In the genomic region with DNA sequence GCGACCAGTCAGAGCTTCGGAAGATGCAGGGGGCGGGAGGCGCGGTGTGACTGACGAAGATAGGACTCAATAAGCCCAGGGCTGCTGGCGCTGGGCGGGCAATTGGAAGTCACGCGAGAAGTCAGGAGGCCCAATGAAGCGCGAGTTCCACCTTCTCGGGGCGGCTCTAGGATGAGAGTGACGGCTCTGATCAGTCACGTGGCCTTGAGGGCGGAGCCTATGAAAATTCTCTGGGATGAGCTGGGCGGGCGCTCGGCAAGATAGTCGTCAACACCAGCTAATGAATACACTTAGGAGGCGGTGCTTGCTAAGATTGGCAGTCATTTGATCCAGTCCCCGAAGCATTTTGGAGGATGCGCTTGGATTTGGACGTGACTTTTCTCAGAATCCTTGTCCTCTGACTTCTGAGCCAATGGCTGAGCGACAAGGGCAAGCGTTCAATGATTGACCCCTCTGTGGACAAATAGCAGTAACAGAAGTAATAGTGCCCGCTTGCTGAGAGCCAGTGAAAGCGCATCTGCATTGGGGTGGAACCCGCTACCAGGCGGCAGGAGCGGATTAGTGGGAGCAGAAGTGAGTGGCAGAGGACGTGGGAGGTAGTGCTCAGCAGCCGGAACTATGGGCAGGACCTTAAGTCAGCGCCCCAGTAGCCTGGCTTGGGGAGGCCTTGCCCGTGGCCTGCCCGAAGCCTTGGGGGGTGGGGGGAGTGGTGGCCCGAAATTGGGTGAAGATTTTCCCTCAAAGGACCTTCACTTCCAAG, we compare ENCODE assay signal across 8 mouse cellular contexts. TPM values are rescaled to one million over a fixed set of nuclear protein-coding genes. Genes with fewer than 3 reads are reported as not detected.
DNase-seq lines count a peak whose midpoint lies in the region; ATAC-seq lines count a peak whose summit lies in the region.

No protein-coding gene starts in this region.

- no peaks in the 10 kb centered on the region for H3K9me3 ChIP-seq in embryonic facial prominence, embryonic 11.5 days (replicated peaks; ENCODE audit: control insufficient read depth, low read length)
- H3K9me3 ChIP-seq in limb, embryonic 10.5 days (replicated peaks): no peaks in the 10 kb centered on the region
- no peaks in the 10 kb centered on the region for H3K9me3 ChIP-seq in midbrain, embryonic 13.5 days

- H3K27ac ChIP-seq in embryonic facial prominence, embryonic 11.5 days (replicated peaks; ENCODE audit: low read depth, low read length): no peak overlapping the region; the same call in 1 of the 2 replicates
- peak overlapping the region; percentile 100 for H3K27ac ChIP-seq in limb, embryonic 10.5 days
- peak overlapping the region; percentile 85 for H3K27ac ChIP-seq in midbrain, embryonic 13.5 days

- no peaks in the 10 kb centered on the region for H3K4me1 ChIP-seq in embryonic facial prominence, embryonic 11.5 days (ENCODE audit: control insufficient read depth, insufficient read depth, low read length)
- H3K4me1 ChIP-seq in limb, embryonic 10.5 days: peaks cover 18% of the 10 kb centered on the region
- H3K4me1 ChIP-seq in midbrain, embryonic 13.5 days (replicated peaks): peaks cover 25% of the 10 kb centered on the region

- peaks cover 3% of the 10 kb centered on the region for H3K36me3 ChIP-seq in embryonic facial prominence, embryonic 11.5 days (replicated peaks; ENCODE audit: control insufficient read depth, insufficient read depth, low read depth, low read length)
- H3K36me3 ChIP-seq in limb, embryonic 10.5 days: peaks cover 27% of the 10 kb centered on the region
- H3K36me3 ChIP-seq in midbrain, embryonic 13.5 days: peaks cover 20% of the 10 kb centered on the region

- peak overlapping the region; percentile 99 for H3K4me3 ChIP-seq in embryonic facial prominence, embryonic 11.5 days (ENCODE audit: low read depth, low read length)
- peak overlapping the region; percentile 90 for H3K4me3 ChIP-seq in limb, embryonic 10.5 days
- H3K4me3 ChIP-seq in midbrain, embryonic 13.5 days (replicated peaks): peak overlapping the region; percentile 38

- H3K4me2 ChIP-seq in embryonic facial prominence, embryonic 11.5 days (ENCODE audit: low read depth, low read length): peak overlapping the region; percentile 25
- peak overlapping the region; percentile 53 for H3K4me2 ChIP-seq in midbrain, embryonic 13.5 days (replicated peaks)

- H3K27me3 ChIP-seq in embryonic facial prominence, embryonic 11.5 days (ENCODE audit: control insufficient read depth, insufficient read depth, low read length): no peaks in the 10 kb centered on the region
- peaks cover 5% of the 10 kb centered on the region; the same call in 1 of the 2 replicates for H3K27me3 ChIP-seq in limb, embryonic 10.5 days (ENCODE audit: low read depth, poor library complexity, severe bottlenecking)
- peaks cover 4% of the 10 kb centered on the region; the same call in 1 of the 2 replicates for H3K27me3 ChIP-seq in midbrain, embryonic 13.5 days

- peak; percentile 98 for ATAC-seq in embryonic facial prominence, embryonic 11.5 days (replicated peaks; ENCODE audit: insufficient number of reproducible peaks, low FRiP score, low TSS enrichment, low read depth)
- peak; percentile 80 for ATAC-seq in granulocyte monocyte progenitor cell, adult 5-6 weeks (replicated peaks; ENCODE audit: poor library complexity, severe bottlenecking)
- peak; percentile 99 for ATAC-seq in midbrain, embryonic 13.5 days

- peak overlapping the region; percentile 41 for H3K9ac ChIP-seq in embryonic facial prominence, embryonic 11.5 days (replicated peaks; ENCODE audit: low read length)
- H3K9ac ChIP-seq in midbrain, embryonic 13.5 days (replicated peaks): peak overlapping the region; percentile 54

- peak; percentile 100 for DNase-seq in thymus, adult 18-20 months
- no peak for DNase-seq in thymus, postnatal 14 days
- DNase-seq in embryonic facial prominence, embryonic 11.5 days (ENCODE audit: low spot score): peak; percentile 100
- DNase-seq in kidney, adult 11 months: peak; percentile 100
- DNase-seq in limb, embryonic 10.5 days (ENCODE audit: low spot score): peak; percentile 86
- DNase-seq in spleen, adult 12 weeks (ENCODE audit: low spot score): peak; percentile 98

- 1% methylated on average over 38 of the region's 38 CpGs for WGBS in embryonic facial prominence, embryonic 11.5 days
- WGBS in limb, embryonic 10.5 days: 1% methylated on average over 38 of the region's 38 CpGs
- under 1% methylated on average over 38 of the region's 38 CpGs for WGBS in midbrain, embryonic 13.5 days

RNA-seq across cellular contexts. Expression of a gene that starts 0.5 kb away (rescaled TPM):
- polyA plus RNA-seq in embryonic facial prominence, embryonic 11.5 days (2014; fragmentation: Nextera tagmentation; extraction: Ambion mirVana): 38.7 and 40.0 TPM in 2 replicates
- total RNA-seq in granulocyte monocyte progenitor cell, adult 5-6 weeks (2014; fragmentation: Nextera tagmentation): 96.6 and 149 TPM in 2 replicates
- total RNA-seq in granulocyte monocyte progenitor cell, adult 5-6 weeks (2017): 68.9 and 84.0 TPM in 2 replicates
- 47.0 and 48.8 TPM in 2 replicates for polyA plus RNA-seq in limb, embryonic 10.5 days (2016; fragmentation: Nextera tagmentation; extraction: Ambion mirVana)
- 33.1 and 39.1 TPM in 2 replicates for polyA plus RNA-seq in midbrain, embryonic 13.5 days (2015; fragmentation: Nextera tagmentation; extraction: Ambion mirVana)

RNA-seq across cellular contexts. Expression of a gene that starts 9.6 kb away (rescaled TPM):
- not detected in 2 replicates for polyA plus RNA-seq in embryonic facial prominence, embryonic 11.5 days (2014; fragmentation: Nextera tagmentation; extraction: Ambion mirVana)
- total RNA-seq in granulocyte monocyte progenitor cell, adult 5-6 weeks (2014; fragmentation: Nextera tagmentation): not detected in 2 replicates
- not detected in 2 replicates for total RNA-seq in granulocyte monocyte progenitor cell, adult 5-6 weeks (2017)
- not detected in 2 replicates for polyA plus RNA-seq in limb, embryonic 10.5 days (2016; fragmentation: Nextera tagmentation; extraction: Ambion mirVana)
- not detected in 2 replicates for polyA plus RNA-seq in midbrain, embryonic 13.5 days (2015; fragmentation: Nextera tagmentation; extraction: Ambion mirVana)

RNA-seq across cellular contexts. Expression of a gene that starts 20.6 kb away (rescaled TPM):
- 0.18 TPM in 1 of 2 replicates, not detected in the other for polyA plus RNA-seq in embryonic facial prominence, embryonic 11.5 days (2014; fragmentation: Nextera tagmentation; extraction: Ambion mirVana)
- not detected in 2 replicates for total RNA-seq in granulocyte monocyte progenitor cell, adult 5-6 weeks (2014; fragmentation: Nextera tagmentation)
- not detected in 2 replicates for total RNA-seq in granulocyte monocyte progenitor cell, adult 5-6 weeks (2017)
- polyA plus RNA-seq in limb, embryonic 10.5 days (2016; fragmentation: Nextera tagmentation; extraction: Ambion mirVana): 0.20 and 0.45 TPM in 2 replicates
- polyA plus RNA-seq in midbrain, embryonic 13.5 days (2015; fragmentation: Nextera tagmentation; extraction: Ambion mirVana): 0.28 and 0.75 TPM in 2 replicates

RNA-seq across cellular contexts. Expression of a gene that starts 20.8 kb away (rescaled TPM):
- 70.1 and 71.1 TPM in 2 replicates for polyA plus RNA-seq in embryonic facial prominence, embryonic 11.5 days (2014; fragmentation: Nextera tagmentation; extraction: Ambion mirVana)
- 47.6 and 63.8 TPM in 2 replicates for total RNA-seq in granulocyte monocyte progenitor cell, adult 5-6 weeks (2014; fragmentation: Nextera tagmentation)
- 103 and 116 TPM in 2 replicates for total RNA-seq in granulocyte monocyte progenitor cell, adult 5-6 weeks (2017)
- polyA plus RNA-seq in limb, embryonic 10.5 days (2016; fragmentation: Nextera tagmentation; extraction: Ambion mirVana): 76.4 and 80.8 TPM in 2 replicates
- 68.0 and 74.8 TPM in 2 replicates for polyA plus RNA-seq in midbrain, embryonic 13.5 days (2015; fragmentation: Nextera tagmentation; extraction: Ambion mirVana)

RNA-seq across cellular contexts. Expression of a gene that starts 27.1 kb away (rescaled TPM):
- polyA plus RNA-seq in embryonic facial prominence, embryonic 11.5 days (2014; fragmentation: Nextera tagmentation; extraction: Ambion mirVana): 5.1 and 5.3 TPM in 2 replicates
- not detected in 2 replicates for total RNA-seq in granulocyte monocyte progenitor cell, adult 5-6 weeks (2014; fragmentation: Nextera tagmentation)
- total RNA-seq in granulocyte monocyte progenitor cell, adult 5-6 weeks (2017): not detected in 2 replicates
- 1.9 and 2.7 TPM in 2 replicates for polyA plus RNA-seq in limb, embryonic 10.5 days (2016; fragmentation: Nextera tagmentation; extraction: Ambion mirVana)
- polyA plus RNA-seq in midbrain, embryonic 13.5 days (2015; fragmentation: Nextera tagmentation; extraction: Ambion mirVana): 0.73 and 1.2 TPM in 2 replicates

Comparison
In these comparisons a context has a peak if more than half of its experiments do, and no peak if none do; other contexts are left out.
1. H3K4me3 ChIP-seq: peak in every context shown above with its lines; median percentile 99 in embryonic facial prominence, embryonic 11.5 days; 90 in limb, embryonic 10.5 days; 38 in midbrain, embryonic 13.5 days.